Mouse (Mus musculus) v-Abl transformed pro-B cells (cell line): Measurements from ENCODE around the gene Kcnab2.

Experiments
- in situ Hi-C, 2 experiments: fragments of 400-800 bp; cut with MboI; formaldehyde crosslinking; loops; one replicate each; pipeline ENCODE4 v1.15.1; 2025; ENCODE audit not compliant: unreplicated experiment in 2 of 2

Gene Kcnab2

GRCm38 (mm10) chr4:152343296-152343695, 134.4 kb downstream of the Kcnab2 start:
- in situ Hi-C loops = loop anchor here (10.0 to 25.0 kb wide), 2 partner anchors 152 to 1281 kb away; partner anchors contain the start of gene Vamp3 (in 1 of the 2)
